20 mouse cellular contexts compared by ENCODE assay signal in the genomic region with DNA sequence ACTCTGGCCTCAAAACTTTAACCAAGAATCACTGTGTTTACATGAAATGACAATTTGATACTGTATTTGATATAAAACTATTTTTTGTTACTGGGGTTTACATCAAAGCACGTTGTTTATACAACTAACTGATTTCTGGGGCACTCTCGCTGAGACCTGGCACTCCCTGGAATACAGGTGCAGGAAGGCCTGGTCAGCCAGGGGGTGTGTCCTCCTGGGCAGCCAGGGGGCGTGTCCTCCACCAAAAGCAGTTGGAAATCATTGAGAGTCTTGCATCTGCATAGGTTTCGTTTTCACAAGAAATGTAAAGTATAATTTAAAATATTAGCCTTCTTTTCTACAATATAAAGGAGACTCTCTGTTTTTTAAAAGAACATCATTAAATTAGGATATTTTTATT. TPM values are rescaled to one million over a fixed set of nuclear protein-coding genes. Genes with fewer than 3 reads are reported as not detected.
"Had no signal": no experiment of that assay in that cellular context is flagged by ENCODE, and none has a peak within 500 bp of the region (broad histone marks: within the 10 kb centered on the region; RNA-seq: fewer than 3 reads in every experiment).

No protein-coding gene starts in this region.

- DNase-seq: kidney, postnatal 14 days; left cerebral cortex, postnatal 4 days; lung, embryonic 14.5 days; retina, postnatal 1 day; right cerebral cortex, postnatal 4 days; spleen, adult 18-20 months; thymus, adult 2 months; thymus, postnatal 36 days had no signal

- H3K4me2 ChIP-seq: hindbrain, embryonic 12.5 days; limb, embryonic 13.5 days; liver, embryonic 11.5 days; lung, embryonic 14.5 days; midbrain, embryonic 12.5 days; neural tube, embryonic 13.5 days had no signal

- H3K4me1 ChIP-seq: hindbrain, embryonic 12.5 days; limb, embryonic 13.5 days; midbrain, embryonic 12.5 days; neural tube, embryonic 13.5 days had no signal

- ATAC-seq: hindbrain, embryonic 16.5 days; inflammation-experienced regulatory T-cells, adult 6 months; midbrain, embryonic 16.5 days had no signal

- H3K27me3 ChIP-seq: hindbrain, embryonic 12.5 days; limb, embryonic 13.5 days; midbrain, embryonic 12.5 days; neural tube, embryonic 13.5 days had no signal

- H3K9me3 ChIP-seq: hindbrain, embryonic 12.5 days; limb, embryonic 13.5 days; midbrain, embryonic 12.5 days; neural tube, embryonic 13.5 days had no signal

- H3K9ac ChIP-seq: hindbrain, embryonic 12.5 days; limb, embryonic 13.5 days; lung, embryonic 14.5 days; midbrain, embryonic 12.5 days; neural tube, embryonic 13.5 days had no signal

- H3K27ac ChIP-seq: hindbrain, embryonic 12.5 days; limb, embryonic 13.5 days; midbrain, embryonic 12.5 days; neural tube, embryonic 13.5 days had no signal

- H3K4me3 ChIP-seq: hindbrain, embryonic 12.5 days; limb, embryonic 13.5 days; midbrain, embryonic 12.5 days; neural tube, embryonic 13.5 days had no signal

RNA-seq across cellular contexts. Expression of gene F7, which starts 6.3 kb away (rescaled TPM):
- total RNA-seq: megakaryocyte-erythroid progenitor cell, adult 5-6 weeks had no signal
- polyA plus RNA-seq: hindbrain, embryonic 12.5 days; hindbrain, embryonic 16.5 days; inflammation-experienced regulatory T-cells, adult 6 months; kidney, embryonic 14.5 days; limb, embryonic 13.5 days; midbrain, embryonic 16.5 days; stomach, embryonic 14.5 days had no signal

RNA-seq across cellular contexts. Expression of gene F10, which starts 17.5 kb away (rescaled TPM):
- total RNA-seq: layer of hippocampus, postnatal 10 days had no signal
- polyA plus RNA-seq: inflammation-experienced regulatory T-cells, adult 6 months had no signal

RNA-seq across cellular contexts. Expression of gene Proz, which starts 41.2 kb away (rescaled TPM):
- total RNA-seq: layer of hippocampus, postnatal 10 days; left cerebral cortex, postnatal 4 days; megakaryocyte-erythroid progenitor cell, adult 5-6 weeks had no signal
